Mouse (Mus musculus) CH12.LX (cell line): ENCODE data around the gene Mta1. TPM values are rescaled to one million over a fixed set of nuclear protein-coding genes. Genes with fewer than 3 reads are reported as not detected.

Experiments
- DNase-seq: peaks from one replicate; pipeline ENCODE4 v3.0.0-alpha.2; 2013; ENCODE audit errors: extremely low read depth
- H3K27ac ChIP-seq: 2 replicates; pipeline ENCODE4 v1.5.1; 2012; ENCODE audit warnings: low read depth, mild to moderate bottlenecking, control low read depth, moderate library complexity; ENCODE audit not compliant: insufficient read depth
- H3K27me3 ChIP-seq: replicated peaks from 2 replicates; pipeline ENCODE3; 2012; ENCODE audit warnings: inconsistent platforms
- H3K36me3 ChIP-seq, 2 experiments: replicated peaks in 1 of 2; 2 replicates each; pipeline versions ENCODE3 to v1.6.1; 2012; ENCODE audit warnings: inconsistent platforms in 1 of 2, low read length in 1 of 2, mild to moderate bottlenecking in 1 of 2, mixed read lengths in 1 of 2, moderate library complexity in 1 of 2; ENCODE audit not compliant: control insufficient read depth in 1 of 2, insufficient read depth in 1 of 2
- H3K4me1 ChIP-seq, 2 experiments: 2 replicates each; pipeline ENCODE4 v1.6.1; 2012; ENCODE audit warnings: inconsistent platforms in 1 of 2, moderate library complexity in 1 of 2; ENCODE audit not compliant: insufficient read depth in 2 of 2, control insufficient read depth in 1 of 2
- H3K4me2 ChIP-seq: 2 replicates; pipeline ENCODE4 v1.6.1; 2012; ENCODE audit warnings: low read depth, mild to moderate bottlenecking, control low read depth; ENCODE audit not compliant: poor library complexity, insufficient read depth, severe bottlenecking
- H3K4me3 ChIP-seq, 3 experiments: fragments of 150-350 bp in 1 of 3; sonication (generic) in 1 of 3; replicated peaks in 1 of 3; 2 replicates each; pipeline versions ENCODE3 to v1.5.1; 2011 to 2012; ENCODE audit warnings: low read depth in 2 of 3, low read length in 2 of 3, mild to moderate bottlenecking in 2 of 3, moderate library complexity in 2 of 3, control low read depth in 1 of 3, improper control_type of control experiment in 1 of 3, inconsistent platforms in 1 of 3, mixed read lengths in 1 of 3; ENCODE audit not compliant: poor library complexity in 1 of 3
- H3K79me2 ChIP-seq: replicated peaks from 2 replicates; pipeline ENCODE4 v1.6.1; 2012; ENCODE audit warnings: mild to moderate bottlenecking, moderate library complexity; ENCODE audit not compliant: control insufficient read depth, poor library complexity, insufficient read depth, severe bottlenecking; ENCODE audit errors: extremely low read depth
- H3K9ac ChIP-seq: 2 replicates; pipeline ENCODE4 v1.6.1; 2012; ENCODE audit warnings: low read depth, mild to moderate bottlenecking, control low read depth, moderate library complexity; ENCODE audit not compliant: insufficient read depth
- H3K9me3 ChIP-seq: replicated peaks from 2 replicates; pipeline ENCODE3; 2012; ENCODE audit warnings: low read length, inconsistent platforms, mixed read lengths
- BHLHE40 ChIP-seq: IDR thresholded peaks from 2 replicates; pipeline ENCODE4 v1.6.1; 2011; ENCODE audit warnings: mild to moderate bottlenecking, low read depth, low read length, improper control_type of control experiment
- CHD1 ChIP-seq: IDR thresholded peaks from 2 replicates; pipeline ENCODE4 v1.6.1; 2012; ENCODE audit warnings: low read depth, low read length, improper control_type of control experiment, inconsistent platforms
- E2F4 ChIP-seq: IDR thresholded peaks from 2 replicates; pipeline ENCODE4 v1.6.1; 2011; ENCODE audit warnings: low read depth, low read length, improper control_type of control experiment; ENCODE audit not compliant: insufficient replicate concordance
- ELF1 ChIP-seq: IDR thresholded peaks from 2 replicates; pipeline ENCODE4 v1.6.1; 2014; ENCODE audit warnings: low read depth, mild to moderate bottlenecking, inconsistent platforms, low read length, improper control_type of control experiment
- EP300 ChIP-seq: IDR thresholded peaks from 2 replicates; pipeline ENCODE4 v1.6.1; 2011; ENCODE audit warnings: low read length, improper control_type of control experiment
- GABPA ChIP-seq: IDR thresholded peaks from 2 replicates; pipeline ENCODE4 v1.6.1; 2012; ENCODE audit warnings: low read depth, low read length, improper control_type of control experiment, inconsistent platforms; ENCODE audit not compliant: insufficient replicate concordance
- JUND ChIP-seq: conservative IDR thresholded peaks from 2 replicates; pipeline ENCODE4 v1.6.1; 2011; ENCODE audit warnings: low read depth, low read length, improper control_type of control experiment
- NRF1 ChIP-seq: IDR thresholded peaks from 2 replicates; pipeline ENCODE4 v1.6.1; 2014; ENCODE audit warnings: low read depth, mild to moderate bottlenecking, inconsistent platforms, low read length, improper control_type of control experiment, moderate library complexity
- POLR2AphosphoS2 ChIP-seq: IDR thresholded peaks from 2 replicates; pipeline ENCODE4 v1.6.1; 2011; ENCODE audit warnings: low read depth, low read length, improper control_type of control experiment
- SIN3A ChIP-seq: IDR thresholded peaks from 2 replicates; pipeline ENCODE4 v1.6.1; 2012; ENCODE audit warnings: low read length, improper control_type of control experiment, inconsistent platforms
- UBTF ChIP-seq: IDR thresholded peaks from 2 replicates; pipeline ENCODE4 v1.6.1; 2012; ENCODE audit warnings: low read depth, mild to moderate bottlenecking, inconsistent platforms, low read length, improper control_type of control experiment, moderate library complexity
- dilution Hi-C: fragments of 300-500 bp; cut with MboI; formaldehyde crosslinking; loops from 2 replicates; pipeline ENCODE4 v1.14.3; 2020; ENCODE audit warnings: low sequenced_read_pairs; ENCODE audit not compliant: extremely low pct_unique_long_range_greater_than_20kb, extremely low pct_ligation_motif_present
- in situ Hi-C: fragments of 300-500 bp; cut with MboI; formaldehyde crosslinking; loops from 3 replicates; pipeline ENCODE4 v1.14.3; 2019; ENCODE audit warnings: low sequenced_read_pairs, low pct_ligation_motif_present, low pct_unique_long_range_greater_than_20kb, mixed read lengths
- polyA plus RNA-seq: library from polyadenylated mRNA; unstranded; fragments of >175 nt; gene quantifications from 2 replicates; pipeline ENCODE4 v1.2.1, GENCODE M21; 2012; ENCODE audit warnings: low read depth; ENCODE audit not compliant: insufficient read length
- total RNA-seq, 2 experiments: library from RNA; depleted of rRNA; stranded (reverse); fragments of 300-350 nt in 1 of 2; fragments of >200 nt in 1 of 2; gene quantifications; 2 replicates each; pipeline ENCODE4 v1.2.3; 2012 to 2014

The Mta1 gene
- total and polyA plus RNA-seq, 3 experiments: 11.5 to 76.7 (median 39.4) TPM

DNA sequence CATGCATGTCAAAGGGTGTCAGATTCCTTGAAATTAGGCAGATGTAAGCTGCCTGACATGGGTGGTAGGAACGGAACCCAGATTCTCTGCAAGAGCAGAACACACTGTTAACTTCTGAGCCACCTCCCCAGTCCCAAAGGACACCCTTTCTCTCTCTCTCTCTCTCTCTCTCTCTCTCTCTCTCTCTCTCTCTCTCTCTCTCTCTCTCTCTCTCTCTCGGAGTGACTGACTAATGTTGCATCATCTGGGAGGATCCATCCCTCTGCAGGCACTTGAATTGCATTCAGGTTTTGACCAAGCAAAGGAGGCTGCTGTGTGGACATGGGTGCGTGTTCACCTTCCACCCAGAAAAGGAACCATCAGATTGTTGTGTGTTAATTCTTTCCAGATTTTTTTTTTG, 10.8 kb upstream of the Mta1 start:
- Histone ChIP-seq H3K9ac (no peak overlapping the region), H3K27me3 (peaks cover 2% of the 10 kb centered on the region), H3K9me3 (peaks cover 3% of the 10 kb centered on the region), H3K4me1 (peaks cover 9 to 24% of the 10 kb centered on the region in 2 experiments), H3K4me2 (no peak overlapping the region), H3K27ac (no peak overlapping the region), H3K36me3 (no peaks in the 10 kb centered on the region), H3K4me3 (no peak overlapping the region), H3K79me2 (no peaks in the 10 kb centered on the region)
- no peak for DNase-seq
- dilution Hi-C loops (no loop called here), in situ Hi-C loops (loop anchor here (10.0 kb wide), 1 partner anchor 82 kb away; the partner anchor contains the start of gene Brf1)
- TF ChIP-seq BHLHE40: no peak

DNA sequence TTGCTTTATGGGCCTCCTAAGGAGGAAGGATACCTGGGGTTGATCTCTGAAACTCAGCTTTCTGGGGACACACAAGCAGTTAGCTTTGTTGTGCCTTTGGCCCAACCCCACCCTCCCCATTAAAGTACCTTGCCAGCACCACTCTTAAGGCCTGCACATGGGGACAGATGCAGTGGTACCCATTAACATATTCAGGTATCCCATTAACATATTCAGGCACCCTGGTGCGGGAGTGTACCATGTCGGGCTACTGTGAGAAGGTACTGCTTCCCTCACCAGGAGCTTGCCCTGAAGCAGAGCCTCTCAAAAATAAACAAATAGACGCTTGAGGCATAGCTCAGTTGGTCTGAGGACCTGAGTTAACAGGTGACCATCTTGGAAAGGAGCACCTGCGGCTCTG, 10.1 kb upstream of the Mta1 start:
- TF ChIP-seq E2F4 (no peak), EP300 (no peak), UBTF (no peak), CHD1 (no peak)
- Histone ChIP-seq H3K27me3 (peaks cover 2% of the 10 kb centered on the region), H3K9me3 (no peaks in the 10 kb centered on the region), H3K36me3 (no peaks in the 10 kb centered on the region), H3K4me2 (no peak overlapping the region), H3K4me1 (peaks cover 9 to 31% of the 10 kb centered on the region in 2 experiments), H3K9ac (no peak overlapping the region), H3K79me2 (no peaks in the 10 kb centered on the region), H3K27ac (no peak overlapping the region), H3K4me3 (no peak overlapping the region)
- in situ Hi-C loops (loop anchor here (10.0 kb wide), 1 partner anchor 83 kb away; the partner anchor contains the start of gene Brf1), dilution Hi-C loops (no loop called here)
- DNase-seq: no peak

DNA sequence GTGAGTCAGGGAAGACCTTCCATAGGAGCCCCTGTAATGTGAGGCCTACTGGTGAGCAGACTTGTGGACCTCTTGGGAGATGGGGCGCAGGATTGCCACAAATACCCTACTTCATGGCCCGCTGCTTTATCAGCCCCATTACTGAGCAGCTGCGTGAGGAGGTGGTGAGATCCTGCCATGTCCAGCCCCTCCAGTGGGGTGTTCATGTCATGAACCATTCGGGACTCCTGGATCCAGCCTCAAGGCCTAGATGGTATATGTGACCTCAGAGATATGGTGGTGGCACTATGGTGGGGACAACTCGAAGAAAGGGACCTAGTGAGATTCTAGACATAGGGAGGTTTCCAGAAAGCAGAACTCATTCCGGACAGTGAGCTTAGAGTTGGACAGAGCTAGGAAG, 9.0 kb upstream of the Mta1 start:
- Histone ChIP-seq H3K36me3 (no peaks in the 10 kb centered on the region), H3K9me3 (no peaks in the 10 kb centered on the region), H3K27ac (no peak overlapping the region), H3K4me3 (no peak overlapping the region), H3K27me3 (peaks cover 1% of the 10 kb centered on the region), H3K9ac (no peak overlapping the region), H3K79me2 (no peaks in the 10 kb centered on the region), H3K4me1 (peaks cover 9 to 31% of the 10 kb centered on the region in 2 experiments), H3K4me2 (no peak overlapping the region)
- dilution Hi-C loops (no loop called here), in situ Hi-C loops (loop anchor here (10.0 kb wide), 1 partner anchor 84 kb away; the partner anchor contains the start of gene Brf1)
- TF ChIP-seq GABPA (no peak), JUND (no peak), SIN3A (no peak), ELF1 (no peak), BHLHE40 (no peak), NRF1 (no peak), POLR2AphosphoS2 (no peak)
- DNase-seq: no peak
